Mouse (Mus musculus): ENCODE measurements around the gene Henmt1.

- TF ChIP-seq CTCF (IDR thresholded peaks at IDR 0.05; ENCODE audit: insufficient read depth, low read length) (no peak), POLR2A (IDR thresholded peaks at IDR 0.05; ENCODE audit: borderline replicate concordance, extremely low read depth, low read depth, low read length) (no peak)
These were observed 47.5 kb downstream of the Henmt1 start for GRCm38 (mm10) chr3:108987009-108987659.
